Mouse (Mus musculus) hindbrain, embryonic 12.5 days (tissue): ENCODE measurements around the gene Tnfaip3. TPM values are rescaled to one million over a fixed set of nuclear protein-coding genes. Genes with fewer than 3 reads are reported as not detected.

Source experiments
- ATAC-seq: fragments of 200-750 bp; cut with Nextera tagmentation; 2 replicates; pipeline ENCODE4 v1.8.0; 2017; ENCODE audit warnings: moderate TSS enrichment; ENCODE audit not compliant: low FRiP score
- H3K27ac ChIP-seq: fragments of 300-500 bp; sonication (generic); 2 replicates; pipeline ENCODE4 v1.5.1; 2016; ENCODE audit warnings: mild to moderate bottlenecking
- H3K27me3 ChIP-seq: fragments of 300-500 bp; sonication (generic); 2 replicates; pipeline ENCODE4 v1.6.1; 2016; ENCODE audit warnings: mild to moderate bottlenecking
- H3K36me3 ChIP-seq: fragments of 300-500 bp; sonication (generic); 2 replicates; pipeline ENCODE4 v1.6.1; 2016; ENCODE audit warnings: mild to moderate bottlenecking
- H3K4me1 ChIP-seq: fragments of 300-500 bp; sonication (generic); 2 replicates; pipeline ENCODE4 v1.6.1; 2016
- H3K4me2 ChIP-seq: fragments of 300-500 bp; sonication (generic); replicated peaks from 2 replicates; pipeline ENCODE4 v1.6.1; 2016; ENCODE audit warnings: mild to moderate bottlenecking
- H3K4me3 ChIP-seq: fragments of 300-500 bp; sonication (generic); 2 replicates; pipeline ENCODE4 v1.5.1; 2016; ENCODE audit warnings: mild to moderate bottlenecking
- H3K9ac ChIP-seq: fragments of 300-500 bp; sonication (generic); 2 replicates; pipeline ENCODE4 v1.6.1; 2016; ENCODE audit warnings: mild to moderate bottlenecking, moderate library complexity
- H3K9me3 ChIP-seq: fragments of 300-500 bp; sonication (generic); replicated peaks from 2 replicates; pipeline ENCODE4 v1.6.1; 2016; ENCODE audit warnings: mild to moderate bottlenecking
- WGBS: fragments of 180-500 bp; shearing (Covaris S2); methylation state at CpG from one replicate; pipeline ENCODE4 v1.1.7; 2016; 5-methylcytosine and 5-hydroxymethylcytosine counted together
- polyA plus RNA-seq: library from polyadenylated mRNA; unstranded; fragments of >200 nt; fragmentation: Nextera tagmentation; extraction: Ambion mirVana; gene quantifications from 2 replicates; pipeline ENCODE4 v1.2.1, GENCODE M21; 2016

Gene Tnfaip3
- 2.0 and 2.9 TPM in 2 replicates for polyA plus RNA-seq

DNA sequence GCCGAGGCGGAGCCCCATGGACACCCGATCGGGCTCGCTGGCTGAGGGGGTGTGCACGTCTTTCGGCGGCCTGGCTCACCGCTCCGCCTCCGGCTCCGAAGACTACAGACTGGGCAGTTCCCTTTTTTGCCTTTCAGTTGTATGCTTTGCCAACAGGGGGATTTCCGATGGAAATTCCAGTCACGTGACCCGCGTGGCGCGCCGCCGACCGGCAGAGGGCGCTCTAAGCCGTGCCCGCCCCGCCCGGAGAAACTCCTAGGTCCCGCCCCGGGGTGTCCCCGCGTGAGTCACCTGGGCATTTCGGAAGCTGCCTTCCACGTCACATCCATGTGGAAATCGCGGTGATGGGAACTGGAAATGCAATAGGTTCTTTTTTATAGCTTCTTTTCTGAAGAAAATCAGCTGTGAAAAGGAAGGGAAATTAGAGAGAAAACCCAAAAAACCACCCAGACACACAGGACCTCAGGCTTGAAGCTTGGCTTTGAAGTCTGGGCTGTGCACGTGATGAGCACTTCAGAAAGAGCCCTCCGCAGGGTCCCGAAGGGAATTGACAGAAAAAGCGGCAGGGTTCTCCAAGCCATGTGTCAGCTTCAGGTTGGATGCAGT lies at the start of gene Tnfaip3:
TSS of gene Tnfaip3 (minus strand) at position 401 of the 606 bp plus-strand sequence.
- Histone ChIP-seq H3K4me3 (peak within 1 kb of the TSS; percentile 85), H3K27ac (peak within 1 kb of the TSS; percentile 64), H3K9ac (peak within 1 kb of the TSS; percentile 87), H3K4me2 (peak within 1 kb of the TSS; percentile 87), H3K27me3 (peaks cover 6% of the 10 kb centered on the region), H3K9me3 (no peaks in the 10 kb centered on the region), H3K36me3 (no peaks in the 10 kb centered on the region), H3K4me1 (peaks cover 9% of the 10 kb centered on the region; the same call in 1 of the 2 replicates)
- 0% methylated on average over 38 of the region's 38 CpGs for WGBS
- ATAC-seq, result peak; percentile 96

DNA sequence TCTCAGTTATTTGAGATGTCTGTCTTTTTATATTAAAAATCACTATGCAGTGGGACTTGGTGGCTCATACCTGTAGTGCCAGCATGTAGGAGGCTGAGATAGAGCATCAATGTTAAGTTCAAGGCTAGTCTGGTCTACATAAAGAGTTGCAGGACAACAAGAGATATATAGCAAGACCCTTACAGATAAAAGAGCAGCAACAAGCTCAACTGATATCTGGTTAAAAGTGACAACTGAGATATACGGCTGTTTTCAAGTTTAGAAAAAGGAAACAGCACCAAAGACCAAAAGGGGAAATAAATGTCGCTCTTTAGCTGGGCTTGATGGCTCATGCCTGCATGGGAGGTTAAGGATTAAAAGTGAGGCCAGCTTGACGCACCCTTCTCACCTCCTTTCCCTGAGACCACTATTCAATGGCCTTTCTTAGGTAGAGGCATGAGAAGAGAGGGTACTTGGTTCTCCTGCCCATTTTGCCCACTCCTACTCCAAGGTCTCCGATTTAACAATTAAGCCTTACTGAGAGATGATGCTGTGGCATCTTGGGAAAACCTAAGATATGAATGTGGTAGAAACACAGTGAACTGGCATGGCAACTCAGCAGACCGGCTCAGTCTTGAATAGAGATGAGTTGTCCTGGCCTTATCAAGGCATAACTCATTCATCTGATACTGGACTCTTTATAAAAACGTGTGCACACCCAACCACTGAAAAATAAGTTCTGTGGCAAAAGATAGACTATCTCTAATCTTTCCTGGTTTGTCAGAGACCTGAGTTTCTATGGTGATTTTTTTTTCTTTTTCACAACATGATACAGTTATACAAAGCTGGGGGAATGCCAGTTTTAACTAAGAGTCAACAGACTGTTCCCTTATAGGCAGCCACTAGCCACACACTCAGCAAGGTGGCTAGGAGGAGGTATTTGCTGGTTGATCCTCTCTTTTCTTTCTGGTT lies 49.5 kb upstream of the Tnfaip3 start:
- no peaks in the 10 kb centered on the region for H3K36me3 ChIP-seq
- no peaks in the 10 kb centered on the region for H3K27me3 ChIP-seq
- no peak overlapping the region for H3K9ac ChIP-seq
- no peak for ATAC-seq
- H3K4me2 ChIP-seq, result no peak overlapping the region
- no peak overlapping the region for H3K27ac ChIP-seq
- WGBS, result 82% methylated on average over 6 of the region's 6 CpGs
- no peak overlapping the region for H3K4me3 ChIP-seq
- H3K4me1 ChIP-seq, result no peaks in the 10 kb centered on the region
- no peaks in the 10 kb centered on the region for H3K9me3 ChIP-seq

DNA sequence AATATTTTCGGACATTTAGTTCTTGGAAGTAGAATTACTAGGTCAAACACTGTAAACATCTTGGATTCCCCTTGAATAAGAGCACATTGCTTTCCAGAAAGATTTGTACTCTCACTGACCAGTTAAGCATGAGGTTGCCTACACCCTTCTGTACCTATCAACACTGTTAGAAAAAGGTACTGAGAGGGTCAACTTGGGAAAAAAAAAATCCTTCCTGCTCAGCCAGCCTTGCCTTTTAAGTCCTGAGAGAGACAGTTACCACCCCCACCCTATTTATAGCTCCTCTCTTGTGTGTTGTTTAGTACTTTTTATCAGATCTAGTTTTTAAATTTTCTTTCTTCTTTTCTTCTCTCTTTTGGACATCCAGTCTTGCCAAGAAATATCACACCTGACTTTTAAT lies 48.2 kb upstream of the Tnfaip3 start:
- 90% methylated on average over 1 of the region's 1 CpGs for WGBS
- Histone ChIP-seq H3K36me3 (no peaks in the 10 kb centered on the region), H3K27me3 (no peaks in the 10 kb centered on the region), H3K4me3 (no peak overlapping the region), H3K4me2 (no peak overlapping the region), H3K4me1 (no peaks in the 10 kb centered on the region), H3K27ac (no peak overlapping the region), H3K9ac (no peak overlapping the region), H3K9me3 (no peaks in the 10 kb centered on the region)
- no peak for ATAC-seq

DNA sequence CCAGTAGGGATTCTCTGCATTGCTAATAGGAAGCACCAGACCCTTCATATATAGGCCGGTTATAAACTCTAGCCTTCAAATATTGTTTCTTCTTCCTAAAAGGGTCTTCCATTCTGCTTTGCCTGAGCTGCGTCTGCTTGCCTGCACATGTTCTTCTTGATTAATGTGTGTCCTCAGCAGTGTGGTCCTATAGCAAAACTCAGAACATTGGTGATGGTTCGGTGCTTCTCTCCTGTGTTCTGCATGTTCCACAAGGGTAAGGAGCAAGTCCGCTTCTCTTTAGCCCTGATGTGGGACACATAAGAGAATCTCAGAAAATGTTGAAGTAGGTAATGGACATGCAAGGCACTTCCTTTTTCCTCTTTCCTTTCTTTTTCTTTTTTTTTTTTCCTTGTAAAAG lies 47.8 kb upstream of the Tnfaip3 start:
- H3K36me3 ChIP-seq, result no peaks in the 10 kb centered on the region
- H3K9me3 ChIP-seq, result no peaks in the 10 kb centered on the region
- H3K4me1 ChIP-seq, result no peaks in the 10 kb centered on the region
- no peak overlapping the region for H3K27ac ChIP-seq
- no peak overlapping the region for H3K9ac ChIP-seq
- H3K27me3 ChIP-seq, result no peaks in the 10 kb centered on the region
- no peak overlapping the region for H3K4me3 ChIP-seq
- no peak for ATAC-seq
- 90% methylated on average over 4 of the region's 4 CpGs for WGBS
- no peak overlapping the region for H3K4me2 ChIP-seq

DNA sequence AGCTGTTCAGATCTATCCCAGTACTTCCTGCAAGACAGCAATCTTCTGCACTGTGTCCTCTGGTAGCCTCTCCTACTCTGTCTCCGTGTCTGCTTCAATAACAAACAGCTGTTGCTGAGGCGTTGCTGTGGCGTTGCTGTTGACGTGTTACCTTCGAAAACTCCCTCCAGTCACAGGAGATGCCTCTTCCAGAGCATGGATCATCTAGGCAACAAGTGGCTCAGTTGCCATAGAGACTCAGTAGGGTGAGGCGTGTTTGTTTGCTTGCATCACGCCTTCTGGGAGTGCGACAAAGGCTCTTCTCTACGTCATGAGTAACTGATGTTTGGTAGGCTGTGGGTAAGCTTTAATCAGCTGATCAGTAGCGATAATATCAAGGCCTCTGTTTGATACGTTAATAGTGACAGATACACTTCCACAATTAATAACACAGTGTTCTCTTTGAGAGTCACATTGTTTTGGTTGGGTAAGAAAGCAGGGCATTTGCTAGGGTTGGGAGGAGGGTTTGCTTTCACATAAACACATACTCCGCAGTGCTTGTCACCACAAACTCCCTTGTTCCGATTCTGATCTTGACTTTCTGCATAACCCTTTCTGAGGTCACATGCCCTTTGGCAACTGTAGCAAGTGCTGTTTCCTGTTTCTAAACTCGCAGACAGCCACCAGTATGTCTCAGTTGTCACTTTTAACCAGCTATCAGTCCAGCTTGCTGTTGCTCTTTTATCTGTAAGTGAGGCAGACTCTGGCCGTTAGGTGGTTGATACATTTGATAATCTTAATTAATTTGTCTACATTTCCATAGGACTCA lies 46.8 kb upstream of the Tnfaip3 start:
- no peaks in the 10 kb centered on the region for H3K9me3 ChIP-seq
- no peaks in the 10 kb centered on the region for H3K36me3 ChIP-seq
- no peaks in the 10 kb centered on the region for H3K4me1 ChIP-seq
- WGBS, result 65% methylated on average over 15 of the region's 15 CpGs
- H3K4me3 ChIP-seq, result no peak overlapping the region
- no peak overlapping the region for H3K4me2 ChIP-seq
- no peaks in the 10 kb centered on the region for H3K27me3 ChIP-seq
- ATAC-seq, result no peak
- H3K27ac ChIP-seq, result no peak overlapping the region
- H3K9ac ChIP-seq, result no peak overlapping the region

DNA sequence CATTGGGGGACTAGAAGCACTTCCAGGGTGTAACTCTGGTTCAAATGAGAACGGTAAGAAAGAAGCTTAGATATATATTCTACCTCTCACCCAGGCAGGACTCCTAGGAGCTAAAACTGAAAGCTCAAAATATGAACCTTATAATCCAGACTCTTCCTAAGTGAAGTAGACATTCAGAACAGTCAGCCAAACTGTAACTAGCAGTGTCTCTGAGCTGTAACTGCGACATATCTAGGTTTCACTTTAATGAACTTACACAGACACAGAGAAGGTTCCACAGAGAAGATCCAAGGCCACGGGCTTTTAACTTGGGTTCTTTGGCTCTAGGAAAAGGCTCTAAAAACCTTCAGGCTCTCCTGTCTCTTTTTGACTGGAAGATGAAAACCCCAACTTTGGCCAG lies 45.7 kb upstream of the Tnfaip3 start:
- H3K4me3 ChIP-seq, result no peak overlapping the region
- no peak overlapping the region for H3K4me2 ChIP-seq
- no peaks in the 10 kb centered on the region for H3K4me1 ChIP-seq
- no peak overlapping the region for H3K27ac ChIP-seq
- H3K27me3 ChIP-seq, result no peaks in the 10 kb centered on the region
- 86% methylated on average over 3 of the region's 3 CpGs for WGBS
- H3K9ac ChIP-seq, result no peak overlapping the region
- no peaks in the 10 kb centered on the region for H3K36me3 ChIP-seq
- no peak for ATAC-seq
- no peaks in the 10 kb centered on the region for H3K9me3 ChIP-seq

DNA sequence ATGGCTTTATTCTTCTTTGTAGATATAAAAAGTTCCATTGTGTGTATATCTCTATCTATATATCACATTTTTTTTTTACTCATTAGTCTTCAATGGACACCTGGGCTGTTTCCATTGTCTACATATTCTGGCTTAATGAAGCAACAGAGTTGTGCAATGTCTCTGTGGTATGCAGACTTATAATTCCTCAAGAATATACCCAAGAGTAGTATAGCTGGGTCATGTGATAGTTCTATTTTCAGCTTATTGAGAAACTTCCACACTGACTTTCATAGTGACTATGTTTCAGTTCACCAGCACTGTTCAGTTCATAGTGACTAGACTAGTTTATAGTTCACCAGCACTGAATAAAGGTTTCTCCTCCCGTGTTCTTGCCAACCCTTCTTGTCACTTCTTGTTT lies 38.1 kb upstream of the Tnfaip3 start:
- no peak overlapping the region for H3K4me2 ChIP-seq
- H3K9ac ChIP-seq, result no peak overlapping the region
- 86% methylated on average over 1 of the region's 1 CpGs for WGBS
- H3K4me3 ChIP-seq, result no peak overlapping the region
- no peaks in the 10 kb centered on the region for H3K4me1 ChIP-seq
- no peak overlapping the region for H3K27ac ChIP-seq
- no peak for ATAC-seq
- no peaks in the 10 kb centered on the region for H3K27me3 ChIP-seq
- no peaks in the 10 kb centered on the region for H3K9me3 ChIP-seq
- no peaks in the 10 kb centered on the region for H3K36me3 ChIP-seq

DNA sequence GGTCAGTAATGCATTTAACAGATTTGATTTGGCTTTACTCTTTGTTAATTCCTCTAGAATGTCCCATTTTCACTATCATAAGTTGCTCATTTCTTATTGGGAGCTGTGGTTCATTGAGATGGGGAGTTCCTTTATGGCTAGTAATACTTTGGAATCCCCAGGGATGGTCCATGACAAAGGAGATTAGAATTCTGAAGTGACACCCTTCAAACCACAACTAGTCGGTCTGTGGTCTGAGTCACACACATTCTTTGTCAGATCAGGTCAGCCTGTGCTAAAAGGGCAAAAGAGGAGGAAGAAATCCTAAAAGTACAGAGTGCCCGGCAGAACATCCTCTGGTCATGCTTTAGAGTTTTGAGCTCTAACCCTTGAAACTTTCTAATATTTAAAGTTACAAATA lies 30.5 kb upstream of the Tnfaip3 start:
- 68% methylated on average over 2 of the region's 2 CpGs for WGBS
- H3K27ac ChIP-seq, result no peak overlapping the region

DNA sequence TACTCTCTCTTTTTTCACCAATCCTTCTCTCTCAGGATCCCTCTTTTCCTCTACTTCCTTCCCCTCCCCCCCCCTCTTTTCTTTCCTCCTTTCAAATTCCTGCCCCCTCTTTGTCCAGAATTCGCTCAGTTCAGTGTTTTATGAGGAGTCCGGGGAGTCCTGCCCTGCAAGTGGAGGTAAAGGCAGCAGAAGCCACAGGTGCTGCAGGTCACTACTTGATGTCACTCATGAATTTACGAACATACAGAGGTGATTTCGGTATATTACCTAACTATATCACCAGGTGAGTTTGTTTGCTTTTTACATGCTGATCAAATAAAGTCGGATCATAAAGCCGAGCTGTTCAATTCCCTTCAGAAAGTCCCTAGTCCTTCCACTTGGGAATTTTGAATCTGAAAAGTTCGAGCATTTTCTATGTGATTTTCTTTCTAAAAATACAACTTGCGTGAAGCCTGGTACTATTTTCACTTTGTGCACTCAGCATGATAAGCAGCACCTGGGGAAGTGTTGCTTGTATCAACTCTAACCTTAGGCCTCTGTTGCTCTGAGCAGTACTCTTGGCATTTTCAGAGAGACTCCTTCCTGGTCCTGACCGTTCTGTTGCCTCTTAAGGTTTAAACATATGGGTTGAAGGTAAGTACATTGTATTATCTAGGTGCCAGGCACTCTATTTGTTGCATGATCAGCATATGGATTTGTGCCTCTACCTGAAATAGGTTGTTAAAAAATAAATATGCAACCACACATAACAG lies 29.5 kb upstream of the Tnfaip3 start:
- no peak for ATAC-seq
- WGBS, result 88% methylated on average over 9 of the region's 9 CpGs
- no peak overlapping the region for H3K4me2 ChIP-seq
- no peaks in the 10 kb centered on the region for H3K36me3 ChIP-seq
- no peaks in the 10 kb centered on the region for H3K27me3 ChIP-seq
- H3K4me3 ChIP-seq, result no peak overlapping the region
- H3K4me1 ChIP-seq, result no peaks in the 10 kb centered on the region
- no peak overlapping the region for H3K9ac ChIP-seq
- H3K9me3 ChIP-seq, result no peaks in the 10 kb centered on the region
- H3K27ac ChIP-seq, result no peak overlapping the region

More for the DNA sequence above, 30.5 kb upstream of the Tnfaip3 start:
- no peaks in the 10 kb centered on the region for H3K36me3 ChIP-seq
- no peak for ATAC-seq
- H3K27me3 ChIP-seq, result no peaks in the 10 kb centered on the region
- H3K4me1 ChIP-seq, result no peaks in the 10 kb centered on the region
- no peaks in the 10 kb centered on the region for H3K9me3 ChIP-seq
- H3K9ac ChIP-seq, result no peak overlapping the region
- H3K4me2 ChIP-seq, result no peak overlapping the region
- H3K4me3 ChIP-seq, result no peak overlapping the region

DNA sequence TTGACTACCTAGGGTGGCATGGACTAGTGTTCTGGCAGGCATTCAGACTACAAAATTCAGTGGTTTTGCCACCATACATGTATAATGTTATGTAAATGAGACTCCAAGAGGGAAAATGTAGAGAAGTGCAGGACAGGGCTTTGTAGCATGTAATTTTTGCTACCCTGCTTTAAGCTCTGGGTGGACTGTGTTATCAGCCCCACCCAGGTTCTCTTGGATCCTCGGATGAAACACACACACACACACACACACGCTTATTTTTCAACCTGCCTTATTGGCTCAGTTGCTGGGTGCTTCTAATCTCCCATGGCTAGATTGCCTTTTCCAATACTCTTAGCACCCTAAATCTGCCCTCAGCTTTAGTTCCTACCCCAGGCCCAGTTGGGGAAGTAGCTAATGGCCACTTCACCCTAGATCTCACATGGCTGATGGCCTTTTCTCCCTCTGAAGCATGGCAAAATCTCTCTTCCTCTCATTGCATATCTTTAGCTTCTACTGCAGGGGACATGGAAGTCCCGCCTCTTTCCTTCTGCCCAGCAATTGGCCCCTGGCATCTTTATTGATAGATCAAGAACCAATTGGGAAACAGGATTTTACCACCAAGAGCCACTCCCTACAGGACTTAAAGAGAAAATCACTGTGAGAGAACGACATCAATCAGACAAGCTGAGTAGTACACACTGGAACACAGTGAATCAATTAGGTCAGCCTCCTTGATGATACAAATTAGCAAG lies 28.2 kb upstream of the Tnfaip3 start:
- H3K27ac ChIP-seq, result no peak overlapping the region
- WGBS, result 75% methylated on average over 4 of the region's 4 CpGs
- no peaks in the 10 kb centered on the region for H3K27me3 ChIP-seq
- no peaks in the 10 kb centered on the region for H3K9me3 ChIP-seq
- no peak overlapping the region for H3K4me3 ChIP-seq
- H3K4me1 ChIP-seq, result no peaks in the 10 kb centered on the region
- ATAC-seq, result no peak
- no peak overlapping the region for H3K9ac ChIP-seq
- H3K4me2 ChIP-seq, result no peak overlapping the region
- H3K36me3 ChIP-seq, result no peaks in the 10 kb centered on the region

DNA sequence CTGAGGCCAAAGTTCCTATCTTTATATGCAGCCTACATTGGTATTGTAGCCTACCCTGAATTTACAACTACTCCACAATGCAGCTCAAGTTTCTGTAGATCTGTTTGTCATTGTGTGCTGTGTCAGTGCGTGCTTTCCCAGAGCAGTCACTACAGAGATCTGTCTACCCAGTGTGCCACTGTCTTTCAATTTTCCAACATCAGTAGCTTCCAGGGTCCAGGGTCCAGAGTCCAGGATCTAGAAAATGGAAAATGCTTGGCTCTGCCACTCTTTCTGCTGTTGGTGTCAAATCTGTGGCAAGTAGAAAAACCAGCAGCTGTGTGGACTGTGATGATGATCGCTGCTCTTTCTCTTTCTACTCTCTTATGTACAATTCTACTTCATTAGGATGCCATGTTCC lies 24.7 kb upstream of the Tnfaip3 start:
- no peaks in the 10 kb centered on the region for H3K9me3 ChIP-seq
- H3K9ac ChIP-seq, result no peak overlapping the region
- no peak for ATAC-seq
- no peaks in the 10 kb centered on the region for H3K36me3 ChIP-seq
- H3K27me3 ChIP-seq, result no peaks in the 10 kb centered on the region
- H3K4me1 ChIP-seq, result no peaks in the 10 kb centered on the region
- H3K4me2 ChIP-seq, result no peak overlapping the region
- no peak overlapping the region for H3K27ac ChIP-seq
- no peak overlapping the region for H3K4me3 ChIP-seq
- 89% methylated on average over 2 of the region's 2 CpGs for WGBS
